Mouse (Mus musculus) effector memory CD4-positive, alpha-beta T cell, adult 7 months (primary cell): ENCODE results near the gene Arhgap32. TPM values are rescaled to one million over a fixed set of nuclear protein-coding genes. Genes with fewer than 3 reads are reported as not detected.

Source experiments
- polyA plus RNA-seq: library from polyadenylated mRNA; unstranded; fragments of 100-300 nt; shearing (Covaris generic); gene quantifications from one replicate; pipeline ENCODE4 v1.2.1, GENCODE M21; 2017

Arhgap32 gene
- polyA plus RNA-seq, result 0.20 TPM

DNA sequence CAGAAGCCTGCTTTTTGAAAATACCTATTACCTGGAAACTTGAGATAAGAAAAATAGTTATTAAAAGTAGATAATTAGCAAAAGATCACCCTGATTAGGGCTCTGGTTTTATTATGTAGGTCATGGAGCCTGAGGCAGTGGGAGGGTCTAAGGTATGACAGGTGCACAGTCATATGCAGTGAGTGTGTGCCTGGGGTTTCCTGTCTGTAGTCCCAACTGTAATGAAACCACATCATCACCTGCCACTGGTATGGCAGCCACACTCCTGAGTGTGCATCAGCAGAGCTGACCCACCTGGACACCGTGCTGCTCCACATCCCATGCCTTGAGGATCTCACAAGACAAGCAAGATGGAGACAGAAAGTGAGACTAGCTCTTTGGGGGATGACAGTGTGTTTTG lies at the start of gene Arhgap32:
TSS of gene Arhgap32 (plus strand) at position 351 of the 400 bp plus-strand sequence.

Other genes with a start within 250 kb of the Arhgap32 start
- not detected for gene Barx2, start 202.7 kb upstream of the Arhgap32 start, polyA plus RNA-seq
- 0.24 TPM for gene Kcnj5, start 228.2 kb downstream of the Arhgap32 start, polyA plus RNA-seq